Mouse (Mus musculus): ENCODE results near the gene Gm5891. TPM values are rescaled to one million over a fixed set of nuclear protein-coding genes. Genes with fewer than 3 reads are reported as not detected.
"Not testable (repeated sequence)": the region's sequence is repeated elsewhere in the genome, so short reads cannot be mapped to it uniquely, and the experiment has no call there.

Gm5891 gene
- total RNA-seq (2021) (not detected), polyA plus RNA-seq (2012; rRNA removed) (not detected in 2 replicates)
- long read RNA-seq = 0 reads

GRCm38 (mm10) chr7:21921191-21921590 is at the start of gene Gm5891:
TSS of gene Gm5891 (minus strand) at chr7:21921291.
- no CpG with 5 or more reads among the region's 1 CpGs for WGBS
- DNase-seq; intact Hi-C loops (cut with DNase I); H3K9ac ChIP-seq (ENCODE audit: low read depth, low read length); H3K27ac ChIP-seq; H3K27me3 ChIP-seq (ENCODE audit: control insufficient read depth, insufficient read depth, low read length); H3K79me2 ChIP-seq (replicated peaks; ENCODE audit: control insufficient read depth, insufficient read depth, low read length); H3K4me1 ChIP-seq (ENCODE audit: control insufficient read depth, insufficient read depth, low read length); H3K36me3 ChIP-seq (ENCODE audit: control insufficient read depth, insufficient read depth, low read length); H3K4me3 ChIP-seq: not testable (repeated sequence)

Other genes starting within 250 kb of the Gm5891 start
- gene Gm4175, start 159.8 kb downstream of the Gm5891 start, total RNA-seq (2021) = not detected
- not detected in 2 replicates for gene Gm4175, start 159.8 kb downstream of the Gm5891 start, polyA plus RNA-seq (2012; rRNA removed)
- not detected for gene Gm4177, start 124.6 kb downstream of the Gm5891 start, total RNA-seq (2021)
- gene Gm4177, start 124.6 kb downstream of the Gm5891 start, polyA plus RNA-seq (2012; rRNA removed) = not detected in 2 replicates
- not detected for gene Vmn1r135, start 88.9 kb downstream of the Gm5891 start, total RNA-seq (2021)
- gene Vmn1r135, start 88.9 kb downstream of the Gm5891 start, polyA plus RNA-seq (2012; rRNA removed) = not detected in 2 replicates
- gene Gm5725, start 77.0 kb downstream of the Gm5891 start, total RNA-seq (2021) = not detected
- gene Gm5725, start 77.0 kb downstream of the Gm5891 start, polyA plus RNA-seq (2012; rRNA removed) = not detected in 2 replicates
- not detected for gene Vmn1r137, start 73.3 kb upstream of the Gm5891 start, total RNA-seq (2021)
- gene Vmn1r137, start 73.3 kb upstream of the Gm5891 start, polyA plus RNA-seq (2012; rRNA removed) = not detected in 2 replicates
- gene Vmn1r138, start 107.6 kb upstream of the Gm5891 start, total RNA-seq (2021) = not detected
- not detected in 2 replicates for gene Vmn1r138, start 107.6 kb upstream of the Gm5891 start, polyA plus RNA-seq (2012; rRNA removed)
- not detected for gene Gm6176, start 135.0 kb upstream of the Gm5891 start, total RNA-seq (2021)
- gene Gm6176, start 135.0 kb upstream of the Gm5891 start, polyA plus RNA-seq (2012; rRNA removed) = not detected in 2 replicates
- not detected for gene Vmn1r139, start 147.8 kb upstream of the Gm5891 start, total RNA-seq (2021)
- gene Vmn1r139, start 147.8 kb upstream of the Gm5891 start, polyA plus RNA-seq (2012; rRNA removed) = not detected in 2 replicates
- gene Gm16451, start 197.0 kb upstream of the Gm5891 start, total RNA-seq (2021) = not detected
- gene Gm16451, start 197.0 kb upstream of the Gm5891 start, polyA plus RNA-seq (2012; rRNA removed) = not detected in 2 replicates
- not detected for gene Gm10666, start 213.4 kb upstream of the Gm5891 start, total RNA-seq (2021)
- not detected in 2 replicates for gene Gm10666, start 213.4 kb upstream of the Gm5891 start, polyA plus RNA-seq (2012; rRNA removed)
- not detected for gene Vmn1r142, start 242.7 kb upstream of the Gm5891 start, total RNA-seq (2021)
- not detected in 2 replicates for gene Vmn1r142, start 242.7 kb upstream of the Gm5891 start, polyA plus RNA-seq (2012; rRNA removed)